Mouse (Mus musculus): ENCODE measurements at regions not wholly inside any gene's neighbourhood (a gene's known extent, or its start where the extent isn't known, plus 50 kb on each side); places are given as distances from the start of the nearest gene placed in this dataset.

DNA sequence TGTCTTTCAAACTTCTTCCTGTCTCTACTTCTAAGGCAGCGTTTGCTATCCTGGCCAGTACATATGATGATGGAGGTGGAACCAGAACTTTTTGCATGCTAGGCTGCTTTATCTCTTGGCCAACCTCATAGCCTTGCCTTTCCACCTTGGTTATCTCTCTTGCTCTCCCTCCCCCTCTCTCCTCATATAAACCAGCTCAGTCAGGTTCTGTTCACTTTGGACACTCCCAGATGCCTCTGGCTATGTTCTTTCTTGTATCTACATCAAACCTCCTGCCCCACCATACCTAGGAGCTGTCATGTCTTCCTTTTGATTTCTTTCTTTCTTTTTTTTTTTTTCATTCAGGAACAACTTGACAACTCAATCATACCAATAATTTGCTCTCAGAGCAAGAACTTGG lies 98.0 kb upstream of the Plcb4 start:
- H3K36me3 ChIP-seq = no peaks in the 10 kb centered on the region
- WGBS (ENCODE audit: insufficient replicate concordance) = 43% methylated on average over 1 of the region's 1 CpGs
- no peak overlapping the region for H3K27ac ChIP-seq
- H3K9ac ChIP-seq = no peak overlapping the region
- H3K4me3 ChIP-seq = no peak overlapping the region
- H3K9me3 ChIP-seq (replicated peaks) = peaks cover 6% of the 10 kb centered on the region; the same call in 1 of the 2 replicates
- ATAC-seq = no peak
- H3K4me1 ChIP-seq = no peaks in the 10 kb centered on the region
- H3K4me2 ChIP-seq = no peak overlapping the region
- no peaks in the 10 kb centered on the region for H3K27me3 ChIP-seq (replicated peaks)

DNA sequence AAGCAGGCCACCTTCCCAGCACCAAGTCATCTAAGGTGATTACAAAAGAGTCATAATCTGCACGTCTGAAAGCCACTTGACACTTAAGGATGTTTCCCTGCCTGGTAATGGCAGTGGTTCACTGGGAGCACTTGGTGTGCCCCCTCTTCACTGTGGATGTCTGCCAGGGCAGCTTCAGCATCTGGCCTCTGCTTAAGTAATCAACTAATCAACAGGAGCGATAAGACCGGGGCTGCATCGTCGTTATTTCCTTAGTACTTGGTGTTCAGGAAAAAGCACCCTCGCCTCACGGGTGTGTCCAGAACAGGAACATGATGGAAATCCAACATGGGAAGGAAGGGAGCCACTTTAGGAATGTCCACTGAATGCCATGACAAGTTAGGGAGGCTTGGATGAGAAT lies 97.1 kb upstream of the Plcb4 start:
- no peak for ATAC-seq
- H3K4me2 ChIP-seq = no peak overlapping the region

DNA sequence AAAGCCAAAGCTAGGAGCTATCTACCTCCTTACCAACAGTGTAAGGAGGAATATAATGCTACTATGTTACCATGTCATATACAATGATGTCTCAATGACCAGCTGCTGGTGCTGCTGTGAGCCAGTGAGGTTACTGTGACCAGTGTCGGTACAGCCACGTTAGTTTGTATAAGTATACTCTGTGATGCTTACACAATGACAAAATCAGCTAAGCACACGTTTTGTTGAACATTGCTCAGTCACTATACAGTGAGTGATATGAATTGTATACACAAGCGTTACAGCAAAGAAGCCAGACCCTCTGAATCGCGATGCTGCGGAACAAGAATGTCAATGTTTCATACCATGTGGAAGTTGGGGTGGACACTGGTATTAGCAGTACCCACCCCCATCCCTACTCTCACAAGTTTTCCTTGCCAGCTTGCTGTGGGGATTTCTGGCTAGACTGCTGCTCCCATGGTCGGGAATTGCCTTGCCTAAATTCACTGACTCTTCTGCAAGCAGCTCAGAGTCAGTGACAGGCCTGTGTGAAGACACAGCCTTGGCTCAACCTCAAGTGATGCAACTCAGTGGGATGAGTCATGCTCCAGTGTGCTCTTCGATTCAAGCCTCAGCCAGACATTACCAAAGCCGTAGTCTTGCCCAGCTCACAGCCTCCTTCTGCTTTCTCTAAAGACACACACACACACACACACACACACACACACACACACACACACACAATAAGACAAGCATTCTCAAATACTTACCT lies 96.5 kb upstream of the Plcb4 start:
- Histone ChIP-seq H3K4me3 (no peak overlapping the region), H3K27ac (no peak overlapping the region), H3K4me2 (no peak overlapping the region), H3K27me3 (replicated peaks) (no peaks in the 10 kb centered on the region), H3K9ac (no peak overlapping the region), H3K9me3 (replicated peaks) (peaks cover 6% of the 10 kb centered on the region; the same call in 1 of the 2 replicates), H3K36me3 (no peaks in the 10 kb centered on the region), H3K4me1 (no peaks in the 10 kb centered on the region)
- 60% methylated on average over 10 of the region's 10 CpGs for WGBS (ENCODE audit: insufficient replicate concordance)
- peak; percentile 44; the same call in 1 of the 2 replicates for ATAC-seq

More for the DNA sequence above, 97.1 kb upstream of the Plcb4 start:
- WGBS (ENCODE audit: insufficient replicate concordance) = 47% methylated on average over 7 of the region's 7 CpGs
- Histone ChIP-seq H3K27ac (no peak overlapping the region), H3K4me1 (no peaks in the 10 kb centered on the region), H3K4me3 (no peak overlapping the region), H3K9me3 (replicated peaks) (peaks cover 6% of the 10 kb centered on the region; the same call in 1 of the 2 replicates), H3K9ac (no peak overlapping the region), H3K36me3 (no peaks in the 10 kb centered on the region), H3K27me3 (replicated peaks) (no peaks in the 10 kb centered on the region)

- Histone ChIP-seq H3K36me3 (no peaks in the 10 kb centered on the region), H3K27me3 (replicated peaks) (no peaks in the 10 kb centered on the region), H3K4me1 (no peaks in the 10 kb centered on the region), H3K9ac (no peak overlapping the region), H3K9me3 (replicated peaks) (no peaks in the 10 kb centered on the region), H3K4me3 (no peak overlapping the region), H3K4me2 (no peak overlapping the region), H3K27ac (no peak overlapping the region)
- ATAC-seq = no peak
- 55% methylated on average over 4 of the region's 4 CpGs for WGBS (ENCODE audit: insufficient replicate concordance)
Measured at GRCm38 (mm10) chr2:135564231-135564630, 94.6 kb upstream of the Plcb4 start.

DNA sequence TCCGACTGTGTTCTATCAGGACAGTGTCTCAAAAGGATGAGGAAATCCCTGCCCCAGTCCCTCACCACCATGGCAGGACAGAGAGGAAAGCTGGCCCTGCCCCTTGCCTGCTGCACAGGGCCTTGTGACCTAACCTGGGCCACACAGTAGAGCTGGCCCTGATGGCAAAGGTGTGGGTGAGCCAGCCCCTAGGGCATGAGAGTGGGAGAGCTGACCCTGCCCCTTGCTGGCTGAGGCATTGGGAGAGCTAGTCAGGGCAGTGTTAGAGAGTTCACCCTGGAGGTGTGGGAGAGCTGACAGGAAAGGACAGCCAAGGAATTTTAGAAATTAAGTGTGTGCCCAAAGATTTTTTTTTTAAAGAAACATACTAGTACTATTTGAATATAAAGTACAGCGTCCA lies 90.5 kb upstream of the Plcb4 start:
- no peak overlapping the region for H3K4me3 ChIP-seq
- no peak overlapping the region for H3K4me2 ChIP-seq
- no peaks in the 10 kb centered on the region for H3K27me3 ChIP-seq (replicated peaks)
- no peak for ATAC-seq
- 64% methylated on average over 2 of the region's 2 CpGs for WGBS (ENCODE audit: insufficient replicate concordance)
- H3K4me1 ChIP-seq = no peaks in the 10 kb centered on the region
- no peaks in the 10 kb centered on the region for H3K9me3 ChIP-seq (replicated peaks)
- no peak overlapping the region for H3K27ac ChIP-seq
- H3K9ac ChIP-seq = no peak overlapping the region
- H3K36me3 ChIP-seq = no peaks in the 10 kb centered on the region

DNA sequence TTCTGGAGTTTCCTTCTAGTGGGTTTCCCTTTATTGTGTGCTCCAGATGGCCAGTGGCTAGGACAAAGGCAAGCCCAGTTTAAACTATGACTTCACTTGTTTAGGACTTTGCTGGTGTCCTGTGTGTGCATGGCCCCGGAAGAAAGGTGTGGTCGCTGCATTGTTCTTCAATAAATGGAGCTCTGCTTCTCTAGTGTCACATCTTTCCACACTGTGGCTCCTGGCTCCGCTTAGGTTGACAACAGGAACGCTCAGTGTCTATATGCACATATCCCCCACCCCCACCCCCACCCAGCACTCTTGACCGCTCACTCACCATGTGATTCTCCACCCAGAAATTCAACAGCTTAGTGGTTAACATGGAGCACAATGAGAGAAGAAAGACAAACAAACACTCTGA lies 87.2 kb upstream of the Plcb4 start:
- Histone ChIP-seq H3K27me3 (replicated peaks) (no peaks in the 10 kb centered on the region), H3K9me3 (replicated peaks) (no peaks in the 10 kb centered on the region), H3K36me3 (no peaks in the 10 kb centered on the region), H3K4me1 (no peaks in the 10 kb centered on the region), H3K4me3 (no peak overlapping the region), H3K27ac (no peak overlapping the region), H3K9ac (no peak overlapping the region), H3K4me2 (no peak overlapping the region)
- ATAC-seq = no peak
- 67% methylated on average over 5 of the region's 5 CpGs for WGBS (ENCODE audit: insufficient replicate concordance)

DNA sequence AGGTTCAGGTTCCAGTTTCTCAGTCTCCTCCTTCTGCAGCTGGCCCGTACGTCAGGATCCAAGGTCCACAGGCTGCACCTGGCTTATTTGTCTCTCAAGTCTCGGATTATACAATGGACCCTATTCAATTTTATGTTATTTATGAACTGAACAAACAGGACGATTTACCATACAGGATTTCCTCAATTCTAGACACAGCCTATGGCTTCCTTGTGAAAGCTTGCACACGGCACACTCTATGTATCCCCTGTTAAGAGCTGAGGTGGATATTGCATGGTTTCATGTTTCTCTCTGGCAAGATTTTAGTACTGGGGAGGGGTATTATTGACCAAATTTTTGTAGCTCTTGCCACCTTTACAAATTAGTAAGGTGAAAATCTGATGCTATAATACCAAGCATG lies 81.6 kb upstream of the Plcb4 start:
- no peak overlapping the region for H3K4me3 ChIP-seq
- H3K27ac ChIP-seq = no peak overlapping the region
- 79% methylated on average over 5 of the region's 5 CpGs for WGBS (ENCODE audit: insufficient replicate concordance)
- no peak for ATAC-seq
- no peak overlapping the region for H3K4me2 ChIP-seq
- H3K36me3 ChIP-seq = no peaks in the 10 kb centered on the region
- H3K9ac ChIP-seq = no peak overlapping the region
- H3K9me3 ChIP-seq (replicated peaks) = no peaks in the 10 kb centered on the region
- no peaks in the 10 kb centered on the region for H3K27me3 ChIP-seq (replicated peaks)
- no peaks in the 10 kb centered on the region for H3K4me1 ChIP-seq

DNA sequence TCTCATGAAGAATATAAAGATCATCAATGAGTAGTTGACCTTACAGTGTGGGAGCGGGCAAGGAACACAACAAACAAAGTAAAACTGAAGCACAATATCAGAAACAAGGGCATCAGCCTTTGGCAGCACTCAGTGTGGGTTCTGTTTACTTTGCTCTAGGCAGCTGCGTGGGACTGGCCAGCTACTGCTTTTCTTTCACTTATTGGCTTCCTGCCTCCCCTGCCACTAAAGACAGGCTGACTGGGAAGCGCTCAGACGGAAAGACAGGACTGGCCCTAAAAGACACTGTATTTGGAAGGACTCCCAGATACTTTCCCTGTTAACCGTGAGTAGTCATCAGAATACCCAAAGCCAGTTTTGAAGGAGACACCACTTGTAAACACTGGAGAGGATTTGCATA lies 80.7 kb upstream of the Plcb4 start:
- Histone ChIP-seq H3K4me1 (no peaks in the 10 kb centered on the region), H3K36me3 (no peaks in the 10 kb centered on the region), H3K4me3 (no peak overlapping the region), H3K9me3 (replicated peaks) (no peaks in the 10 kb centered on the region), H3K27me3 (replicated peaks) (no peaks in the 10 kb centered on the region), H3K9ac (no peak overlapping the region), H3K27ac (no peak overlapping the region), H3K4me2 (no peak overlapping the region)
- 56% methylated on average over 5 of the region's 5 CpGs for WGBS (ENCODE audit: insufficient replicate concordance)
- no peak for ATAC-seq

DNA sequence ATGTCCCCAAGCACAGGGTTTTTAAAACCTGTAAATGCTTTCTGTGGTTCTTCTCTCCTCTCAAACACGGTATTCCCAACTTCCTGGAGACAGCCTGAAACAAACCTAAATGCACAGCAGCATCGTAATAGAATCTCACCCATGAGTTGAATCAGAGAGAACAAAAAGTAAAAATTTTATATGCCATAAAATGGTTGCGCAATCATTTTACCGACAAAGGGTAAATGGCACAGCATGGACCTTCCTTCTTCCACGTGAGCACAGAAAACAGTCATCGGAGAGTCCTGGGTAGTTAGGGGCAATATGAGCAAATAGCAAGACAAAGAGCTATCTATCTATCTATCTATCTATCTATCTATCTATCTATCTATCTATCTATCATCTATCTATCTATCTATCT lies 79.3 kb upstream of the Plcb4 start:
- no peak overlapping the region for H3K9ac ChIP-seq
- H3K4me1 ChIP-seq = no peaks in the 10 kb centered on the region
- no peak overlapping the region for H3K4me3 ChIP-seq
- no peak overlapping the region for H3K4me2 ChIP-seq
- H3K27ac ChIP-seq = no peak overlapping the region
- no peaks in the 10 kb centered on the region for H3K27me3 ChIP-seq (replicated peaks)
- no peaks in the 10 kb centered on the region for H3K9me3 ChIP-seq (replicated peaks)
- no peaks in the 10 kb centered on the region for H3K36me3 ChIP-seq
- no peak for ATAC-seq
- 77% methylated on average over 6 of the region's 6 CpGs for WGBS (ENCODE audit: insufficient replicate concordance)

GRCm38 (mm10) chr2:135580051-135580450 lies 78.8 kb upstream of the Plcb4 start:
- Histone ChIP-seq H3K4me3 (no peak overlapping the region), H3K36me3 (no peaks in the 10 kb centered on the region), H3K9ac (no peak overlapping the region), H3K27me3 (replicated peaks) (no peaks in the 10 kb centered on the region), H3K27ac (no peak overlapping the region), H3K4me1 (no peaks in the 10 kb centered on the region), H3K9me3 (replicated peaks) (no peaks in the 10 kb centered on the region), H3K4me2 (no peak overlapping the region)
- ATAC-seq = no peak
- WGBS (ENCODE audit: insufficient replicate concordance) = 41% methylated on average over 4 of the region's 4 CpGs

- WGBS (ENCODE audit: insufficient replicate concordance) = 72% methylated on average over 8 of the region's 8 CpGs
- Histone ChIP-seq H3K9ac (no peak overlapping the region), H3K4me1 (no peaks in the 10 kb centered on the region), H3K9me3 (replicated peaks) (no peaks in the 10 kb centered on the region), H3K4me3 (no peak overlapping the region), H3K27me3 (replicated peaks) (no peaks in the 10 kb centered on the region), H3K4me2 (no peak overlapping the region), H3K36me3 (no peaks in the 10 kb centered on the region), H3K27ac (no peak overlapping the region)
- no peak for ATAC-seq
Measured at GRCm38 (mm10) chr2:135582341-135582740, 76.5 kb upstream of the Plcb4 start.

DNA sequence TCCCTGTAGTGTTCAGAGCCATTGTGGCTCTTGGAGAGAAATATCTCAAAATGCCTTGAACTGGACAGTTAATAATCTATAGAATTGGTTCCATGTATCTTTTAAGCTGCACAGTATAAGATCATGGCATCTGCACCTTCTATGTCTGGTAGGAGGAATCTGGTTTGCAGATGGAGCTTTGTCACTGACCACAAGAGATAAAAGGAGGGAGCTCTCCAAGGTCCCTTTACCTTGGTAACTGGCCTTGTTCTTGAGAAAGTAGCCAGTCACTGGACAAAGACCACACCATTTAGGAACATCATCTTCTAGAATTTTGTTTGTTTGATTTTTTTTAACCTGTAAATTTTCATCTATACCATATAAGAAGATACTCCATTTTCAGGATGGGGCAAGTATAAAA lies 52.5 kb upstream of the Plcb4 start:
- H3K27ac ChIP-seq = no peak overlapping the region
- no peak overlapping the region for H3K4me3 ChIP-seq
- no peaks in the 10 kb centered on the region for H3K9me3 ChIP-seq (replicated peaks)
- no peak for ATAC-seq
- H3K4me2 ChIP-seq = no peak overlapping the region
- H3K27me3 ChIP-seq (replicated peaks) = no peaks in the 10 kb centered on the region
- H3K9ac ChIP-seq = no peak overlapping the region
- no peaks in the 10 kb centered on the region for H3K36me3 ChIP-seq
- no peaks in the 10 kb centered on the region for H3K4me1 ChIP-seq

All from liver, embryonic 12.5 days (tissue).